Mouse (Mus musculus) mature B cell (primary cell): Measurements from ENCODE around the gene Hmgb1.

ENCODE experiments used
- in situ Hi-C: fragments of 300-500 bp; cut with MboI; formaldehyde crosslinking; loops from 2 replicates; pipeline ENCODE4 v1.14.3; 2019

Hmgb1 gene

GRCm38 (mm10) chr5:149185806-149186205, 1.5 kb upstream of the Hmgb1 start:
- in situ Hi-C loops: no loop called here

- in situ Hi-C loops: no loop called here
Observed at GRCm38 (mm10) chr5:149184844-149185186, 526 bp upstream of the Hmgb1 start.

GRCm38 (mm10) chr5:149183721-149184103, 577 bp downstream of the Hmgb1 start:
- in situ Hi-C loops: no loop called here

GRCm38 (mm10) chr5:149183122-149183521, 1.2 kb downstream of the Hmgb1 start:
- in situ Hi-C loops: no loop called here

- in situ Hi-C loops: no loop called here
Observed at GRCm38 (mm10) chr5:149182186-149182870, 2.0 kb downstream of the Hmgb1 start.

DNA sequence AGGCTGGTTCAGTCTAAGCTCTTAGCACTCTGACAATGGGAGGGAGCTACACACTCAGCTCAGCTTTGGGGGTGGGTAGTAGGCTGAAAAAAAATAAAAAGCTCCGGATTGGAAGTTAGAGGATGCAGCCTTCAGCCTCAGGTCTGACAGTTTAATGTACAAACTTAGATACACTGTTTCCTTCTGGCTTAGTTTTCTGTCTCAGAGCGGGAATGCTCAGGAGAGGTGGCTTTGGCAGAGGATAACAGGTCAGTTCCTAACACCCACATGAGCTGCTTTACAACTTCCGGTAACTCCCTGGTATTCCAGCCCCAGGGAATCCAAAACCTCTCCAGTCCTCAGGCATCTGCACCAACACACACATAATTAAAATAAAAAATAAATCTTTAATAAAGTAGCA, 4.5 kb downstream of the Hmgb1 start:
- in situ Hi-C loops: no loop called here

DNA sequence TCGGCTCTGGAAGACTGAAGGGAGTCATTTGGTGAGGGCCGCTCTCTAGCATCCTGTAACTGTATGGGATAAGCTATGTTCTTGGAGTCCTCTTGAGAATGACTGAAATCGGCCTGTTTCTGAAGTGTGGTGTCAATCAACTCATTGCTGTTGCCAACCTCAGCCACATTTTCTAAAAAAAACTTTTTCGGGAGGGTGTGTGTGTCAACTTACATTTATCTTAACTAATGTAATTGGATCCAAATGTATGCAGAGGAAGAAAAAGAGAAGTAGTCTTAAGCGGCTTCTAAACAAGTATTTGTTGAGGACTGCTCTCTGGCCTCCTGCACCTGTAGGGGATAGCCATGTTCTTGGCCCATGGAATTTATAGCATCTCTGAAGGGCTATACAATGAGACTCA, 6.2 kb downstream of the Hmgb1 start:
- in situ Hi-C loops: no loop called here

GRCm38 (mm10) chr5:149175736-149176135, 8.6 kb downstream of the Hmgb1 start:
- in situ Hi-C loops: no loop called here

GRCm38 (mm10) chr5:149174527-149174926, 9.8 kb downstream of the Hmgb1 start:
- in situ Hi-C loops: no loop called here

- in situ Hi-C loops: no loop called here
Observed at GRCm38 (mm10) chr5:149172246-149172645, 12.0 kb downstream of the Hmgb1 start.

GRCm38 (mm10) chr5:149170841-149171588, 13.3 kb downstream of the Hmgb1 start:
- in situ Hi-C loops: no loop called here

- in situ Hi-C loops: no loop called here
Observed at GRCm38 (mm10) chr5:149168816-149169215, 15.5 kb downstream of the Hmgb1 start.

DNA sequence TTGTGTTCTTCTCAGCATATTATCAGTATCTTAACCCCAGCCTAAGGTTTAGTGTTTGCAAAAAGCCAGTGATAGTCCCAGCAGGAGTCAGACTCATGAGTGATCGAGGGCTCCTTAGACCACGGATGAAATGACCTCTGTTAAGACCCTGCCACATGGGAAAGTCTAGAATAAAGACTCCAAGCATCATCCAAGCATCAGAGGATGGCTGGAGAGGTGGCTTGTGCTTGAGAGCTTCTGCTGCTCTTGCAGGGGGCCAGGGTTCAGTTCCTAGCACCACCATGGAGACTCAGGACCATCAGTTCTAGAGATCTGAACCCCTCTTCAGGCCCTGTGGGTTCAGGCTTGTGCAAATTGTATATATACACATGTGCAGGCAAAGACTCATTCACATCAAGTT, 16.2 kb downstream of the Hmgb1 start:
- in situ Hi-C loops: no loop called here

GRCm38 (mm10) chr5:149166011-149166410, 18.3 kb downstream of the Hmgb1 start:
- in situ Hi-C loops: no loop called here

GRCm38 (mm10) chr5:149164881-149165280, 19.4 kb downstream of the Hmgb1 start:
- in situ Hi-C loops: no loop called here

- in situ Hi-C loops: no loop called here
Observed at GRCm38 (mm10) chr5:149162890-149163289, 21.4 kb downstream of the Hmgb1 start.

DNA sequence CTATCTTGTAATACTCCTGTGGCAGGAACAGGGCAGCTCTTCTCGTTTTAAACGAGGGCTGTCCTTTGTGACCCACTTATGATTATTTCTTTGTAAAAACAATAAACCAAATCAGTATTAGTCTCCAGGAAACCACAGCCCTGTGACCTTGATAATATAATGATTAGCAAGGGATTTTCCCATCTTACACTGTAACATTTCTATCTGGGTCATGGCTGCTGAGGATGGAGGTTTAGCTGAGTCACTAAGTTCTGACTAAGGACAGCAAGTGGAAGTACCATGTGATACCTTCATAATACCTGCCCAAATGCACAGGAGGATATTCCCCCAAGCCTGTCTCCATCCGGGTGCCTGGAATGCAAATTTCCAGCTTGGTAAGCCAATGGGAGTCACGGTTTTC, 23.8 kb downstream of the Hmgb1 start:
- in situ Hi-C loops: no loop called here

- in situ Hi-C loops: no loop called here
Observed at GRCm38 (mm10) chr5:149159021-149159420, 25.3 kb downstream of the Hmgb1 start.

DNA sequence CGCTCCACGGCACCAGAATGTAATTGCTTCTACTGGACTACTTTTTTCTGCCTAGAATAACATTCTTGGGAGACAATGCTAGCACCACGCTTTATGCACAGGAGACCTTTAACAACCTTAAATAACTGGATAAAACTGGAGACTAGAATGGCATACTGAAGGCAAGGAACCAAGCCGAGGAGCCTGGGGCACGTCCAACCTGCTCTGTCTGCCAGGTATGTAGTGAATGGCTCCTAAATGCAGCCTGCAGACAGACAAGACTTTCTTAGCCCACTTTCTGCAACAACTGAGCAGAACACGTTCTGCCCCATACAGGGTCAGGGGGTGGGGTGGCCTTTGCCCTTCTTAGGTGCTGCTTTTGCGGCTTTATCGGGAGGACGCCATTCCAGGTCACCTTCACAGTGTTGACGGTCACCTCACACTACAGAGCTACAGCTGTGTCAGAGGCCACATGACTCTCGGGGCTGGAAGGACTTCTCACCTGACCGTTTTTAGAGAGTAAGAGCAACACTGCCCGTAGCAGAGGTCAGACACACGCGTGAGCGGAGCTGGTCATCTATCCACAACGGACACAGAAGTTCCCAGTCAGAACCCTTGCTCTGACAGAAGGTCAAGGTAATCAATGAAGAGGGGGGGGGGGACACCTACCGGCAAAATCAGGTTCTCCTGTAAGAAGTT, 27.3 kb downstream of the Hmgb1 start:
- in situ Hi-C loops: no loop called here

DNA sequence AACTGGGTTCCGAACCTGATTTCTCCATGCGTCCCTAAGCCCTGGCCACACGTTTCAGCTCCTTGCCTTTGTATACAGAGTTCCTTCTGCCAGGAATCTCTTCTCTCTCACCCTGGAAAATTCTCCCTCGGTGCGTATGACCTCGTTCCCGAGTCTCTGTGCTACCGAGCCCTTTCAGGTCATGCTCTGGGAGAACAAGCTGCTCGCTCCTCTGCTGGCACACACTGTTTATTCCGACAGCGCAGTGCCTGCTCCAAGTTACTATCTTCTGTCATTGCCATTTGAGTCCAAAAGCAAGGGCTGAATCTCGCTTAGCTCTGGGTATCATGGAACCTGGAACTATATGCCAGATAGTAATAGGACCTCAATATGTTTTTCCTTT, 31.5 kb downstream of the Hmgb1 start:
- in situ Hi-C loops: no loop called here

- in situ Hi-C loops: no loop called here
Observed at GRCm38 (mm10) chr5:149152063-149152773, 32.1 kb downstream of the Hmgb1 start.

GRCm38 (mm10) chr5:149150882-149151281, 33.4 kb downstream of the Hmgb1 start:
- in situ Hi-C loops: no loop called here
